Mouse (Mus musculus) gastrocnemius, adult 18-20 months (tissue): ENCODE measurements around the gene Tmem54. TPM values are rescaled to one million over a fixed set of nuclear protein-coding genes. Genes with fewer than 3 reads are reported as not detected.

Experiments
- DNase-seq: peaks from one replicate; pipeline ENCODE4 v3.0.0; 2021; ENCODE audit warnings: low spot score
- total RNA-seq, 2 experiments: library from RNA; stranded (reverse); gene quantifications; 2 replicates each; pipeline ENCODE4 v1.2.3; 2021

Tmem54 gene
- total RNA-seq, 2 experiments from 2014 or later: not detected

DNA sequence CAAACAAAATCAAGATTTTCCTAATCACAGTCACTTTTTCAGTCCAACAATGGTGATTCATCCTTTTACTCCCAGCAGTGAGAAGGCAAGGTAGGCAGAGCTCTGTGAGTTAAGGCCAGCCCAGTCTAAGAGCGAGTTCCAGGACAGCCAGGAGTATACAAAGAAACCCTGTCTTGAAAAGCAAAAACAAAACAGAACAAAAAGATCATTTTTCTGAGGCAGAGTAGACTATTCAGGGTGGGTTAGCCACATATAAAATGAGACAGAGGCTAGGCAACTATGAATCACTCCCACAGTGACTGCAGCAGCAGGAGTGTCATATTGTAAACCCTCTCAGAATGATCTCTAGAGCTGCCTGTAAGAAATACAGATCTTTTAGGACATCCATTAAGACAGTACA lies 44.0 kb downstream of the Tmem54 start:
- DNase-seq: no peak

DNA sequence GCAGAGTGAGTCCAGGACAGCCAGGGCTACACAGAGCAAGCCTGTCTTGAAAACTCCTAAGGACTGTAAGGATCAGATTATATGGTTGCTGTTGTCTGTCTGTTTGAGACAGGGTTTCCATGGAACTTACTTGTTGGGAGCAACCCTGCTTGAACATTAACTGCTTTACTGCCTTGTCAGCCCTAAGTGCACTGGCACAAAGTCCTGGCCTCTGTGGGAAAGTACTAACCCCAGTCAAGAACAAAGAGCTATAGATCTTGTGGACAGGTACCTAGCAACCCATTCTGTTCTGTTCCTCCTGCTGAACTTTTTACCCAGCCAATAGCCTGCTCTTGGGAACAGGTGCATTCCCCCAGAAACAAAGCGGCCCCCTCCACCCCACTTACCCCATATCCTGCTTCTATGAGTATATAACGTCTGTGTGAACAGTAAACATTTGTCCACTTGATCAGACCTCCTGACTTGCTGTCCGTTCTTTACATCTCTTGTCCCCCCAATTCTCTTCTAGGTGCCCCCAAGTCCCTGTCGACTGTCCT lies 46.0 kb downstream of the Tmem54 start:
- DNase-seq: no peak

DNA sequence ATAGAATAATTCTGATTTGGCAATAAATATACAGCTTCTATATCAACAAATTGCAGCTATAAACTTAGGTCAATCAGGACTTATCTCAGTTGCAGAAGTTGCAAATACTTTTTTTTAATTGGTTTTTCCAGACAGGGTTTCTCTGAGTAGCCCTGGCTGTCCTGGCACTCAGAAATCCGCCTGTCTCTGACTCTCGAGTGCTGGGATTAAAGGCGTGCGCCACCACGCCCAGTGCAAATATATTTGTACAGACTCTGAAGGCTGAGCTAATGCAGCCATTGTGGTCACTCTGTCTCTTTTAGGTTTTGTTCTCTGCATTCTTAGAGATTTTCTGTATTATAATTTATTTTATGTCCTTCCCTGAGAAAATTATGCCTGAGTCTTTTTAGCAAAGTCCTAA lies 52.2 kb downstream of the Tmem54 start:
- no peak for DNase-seq

DNA sequence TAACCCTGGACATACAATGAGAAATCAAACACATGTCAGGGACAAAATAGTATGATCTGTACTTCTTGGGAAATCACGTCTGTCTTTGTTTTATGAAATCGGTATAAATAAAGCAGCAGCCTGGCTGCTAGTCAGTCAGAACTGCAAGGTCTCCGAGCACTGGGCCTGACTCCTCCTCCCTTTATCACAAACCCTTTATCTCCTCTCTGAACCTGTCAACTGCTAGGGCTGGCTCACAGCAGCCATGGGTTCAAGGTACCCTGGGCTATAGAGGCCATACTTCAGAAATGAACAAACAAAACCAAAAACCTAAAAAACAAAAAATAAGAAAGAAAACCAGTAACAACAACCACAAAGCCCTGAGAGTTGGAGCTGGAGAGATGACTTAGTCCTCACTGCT lies 53.2 kb downstream of the Tmem54 start:
- DNase-seq: no peak

DNA sequence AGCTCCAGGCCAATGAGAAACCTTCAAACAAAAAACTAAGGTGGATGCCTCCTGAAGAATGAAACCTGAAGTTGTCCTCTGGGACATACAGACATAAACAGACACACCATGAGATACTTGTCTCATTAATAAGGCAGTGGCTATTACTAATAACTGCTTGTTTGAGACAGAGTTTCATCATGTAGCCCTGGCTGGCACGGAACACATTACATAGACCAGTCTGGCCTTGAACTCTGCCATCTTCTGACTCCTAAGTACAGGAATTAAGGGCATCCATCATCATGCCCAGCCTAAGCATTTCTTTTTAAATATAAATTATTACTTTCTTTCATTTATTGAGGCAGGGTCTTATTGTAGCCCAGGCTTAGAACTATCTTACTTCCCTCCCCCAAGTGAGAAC lies 55.7 kb downstream of the Tmem54 start:
- no peak for DNase-seq

Other genes with a start within 250 kb of the Tmem54 start
- under 1 TPM; 0.34 to 0.45 TPM for gene Trim62, start 222.0 kb upstream of the Tmem54 start, total RNA-seq
- gene Azin2, start 143.1 kb upstream of the Tmem54 start, total RNA-seq: 1 to 10 TPM; 2.3 to 3.4 TPM
- gene Ak2, start 113.6 kb upstream of the Tmem54 start, total RNA-seq: 10 to 100 TPM; 24.1 to 24.3 TPM
- gene Rnf19b, start 47.3 kb upstream of the Tmem54 start, total RNA-seq: 10 to 100 TPM; 23.3 to 24.4 TPM
- gene Hpca, start 16.5 kb downstream of the Tmem54 start, total RNA-seq: not detected
- gene Fndc5, start 31.5 kb downstream of the Tmem54 start, total RNA-seq: 10 to 100 TPM; 67.3 to 72.7 TPM
- 1 to 10 TPM; 2.9 to 4.1 TPM for gene S100pbp, start 84.2 kb downstream of the Tmem54 start, total RNA-seq
- gene Yars, start 84.2 kb downstream of the Tmem54 start, total RNA-seq: 10 to 100 TPM; 38.8 to 39.5 TPM
- 1 to 10 TPM; 1.4 to 1.8 TPM for gene C77080, start 155.9 kb downstream of the Tmem54 start, total RNA-seq
- 10 to 100 TPM; 49.2 to 49.5 TPM for gene Sync, start 182.1 kb downstream of the Tmem54 start, total RNA-seq
- gene Rbbp4, start 229.8 kb downstream of the Tmem54 start, total RNA-seq: 10 to 100 TPM; 34.6 to 45.1 TPM
- gene Zbtb8os, start 230.1 kb downstream of the Tmem54 start, total RNA-seq: 10 to 100 TPM; 24.9 to 30.2 TPM